Mouse (Mus musculus): ENCODE measurements around the gene Olfr1532-ps1.
"Not testable (repeated sequence)": the region's sequence is repeated elsewhere in the genome, so short reads cannot be mapped to it uniquely, and the experiment has no call there.

The Olfr1532-ps1 gene

GRCm38 (mm10) chr7:106907676-106908075, at the start of gene Olfr1532-ps1:
TSS of gene Olfr1532-ps1 (plus strand) at chr7:106908001.
- no peak for DNase-seq (ENCODE audit: extremely low spot score, low read depth, low spot score)

- DNase-seq (ENCODE audit: extremely low spot score, low read depth, low spot score) = no peak
These were observed 44.9 kb upstream of the Olfr1532-ps1 start, which contains the start of gene Olfr704 for GRCm38 (mm10) chr7:106862885-106863284. TSS of gene Olfr704 (plus strand) at chr7:106863185.

- no peak for DNase-seq (ENCODE audit: extremely low spot score, low read depth, low spot score)
These were observed 31.0 kb upstream of the Olfr1532-ps1 start, which contains the start of gene Olfr705 for GRCm38 (mm10) chr7:106876791-106877190. TSS of gene Olfr705 (minus strand) at chr7:106876891.

- DNase-seq (ENCODE audit: extremely low spot score, low read depth, low spot score) = no peak
These were observed 19.7 kb upstream of the Olfr1532-ps1 start, which contains the start of gene Olfr706 for GRCm38 (mm10) chr7:106888062-106888461. TSS of gene Olfr706 (minus strand) at chr7:106888162.

- not testable (repeated sequence) for DNase-seq (ENCODE audit: extremely low spot score, low read depth, low spot score)
These were observed 6.7 kb upstream of the Olfr1532-ps1 start, which contains the start of gene Olfr707 for GRCm38 (mm10) chr7:106901141-106901540. TSS of gene Olfr707 (minus strand) at chr7:106901241.

GRCm38 (mm10) chr7:106920961-106921360, 13.2 kb downstream of the Olfr1532-ps1 start:
- DNase-seq (ENCODE audit: extremely low spot score, low read depth, low spot score) = not testable (repeated sequence)

GRCm38 (mm10) chr7:106932119-106932518, 24.3 kb downstream of the Olfr1532-ps1 start, which contains the start of gene Olfr709-ps1:
TSS of gene Olfr709-ps1 (minus strand) at chr7:106932219.
- no peak for DNase-seq (ENCODE audit: extremely low spot score, low read depth, low spot score)

GRCm38 (mm10) chr7:106948212-106948611, 40.4 kb downstream of the Olfr1532-ps1 start, which contains the start of gene Olfr710:
TSS of gene Olfr710 (minus strand) at chr7:106948312.
- no peak for DNase-seq (ENCODE audit: extremely low spot score, low read depth, low spot score)

GRCm38 (mm10) chr7:106963837-106964236, 56.0 kb downstream of the Olfr1532-ps1 start, which contains the start of gene Olfr6:
TSS of gene Olfr6 (minus strand) at chr7:106963937.
- DNase-seq (ENCODE audit: extremely low spot score, low read depth, low spot score) = no peak
